Mouse (Mus musculus): ENCODE results near the gene Il25.
"Not testable (repeated sequence)": the region's sequence is repeated elsewhere in the genome, so short reads cannot be mapped to it uniquely, and the experiment has no call there.

Gene Il25

DNA sequence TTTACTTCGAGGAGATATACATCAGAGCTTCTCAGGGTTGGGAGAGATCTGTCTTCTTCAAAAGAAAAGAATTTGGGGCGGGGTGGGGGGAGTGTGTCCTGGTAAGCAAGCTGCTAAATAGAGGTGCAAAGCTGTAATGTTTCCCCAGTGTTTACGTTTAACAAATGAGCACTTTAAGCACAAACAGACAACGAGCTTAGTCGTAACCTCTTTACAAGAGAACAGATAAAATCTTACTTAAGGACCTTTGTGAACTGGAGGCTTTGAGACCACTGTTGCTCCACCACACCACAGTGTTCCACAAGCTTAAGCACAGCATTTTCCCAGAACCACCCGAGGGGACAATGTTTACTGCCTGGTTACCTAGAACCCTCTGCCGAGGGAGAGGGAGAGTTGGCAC is 5.2 kb upstream of the Il25 start:
- no peak for DNase-seq

- no peak for DNase-seq
Observed at GRCm38 (mm10) chr14:54929801-54930200, 2.7 kb upstream of the Il25 start.

- DNase-seq, result no peak
Observed at GRCm38 (mm10) chr14:54930431-54930830, 2.1 kb upstream of the Il25 start.

- DNase-seq, result no peak
Observed at GRCm38 (mm10) chr14:54935904-54936830, 3.7 kb downstream of the Il25 start, which contains the start of gene Cmtm5. Cmtm5 (plus strand) TSS chr14:54936261.

DNA sequence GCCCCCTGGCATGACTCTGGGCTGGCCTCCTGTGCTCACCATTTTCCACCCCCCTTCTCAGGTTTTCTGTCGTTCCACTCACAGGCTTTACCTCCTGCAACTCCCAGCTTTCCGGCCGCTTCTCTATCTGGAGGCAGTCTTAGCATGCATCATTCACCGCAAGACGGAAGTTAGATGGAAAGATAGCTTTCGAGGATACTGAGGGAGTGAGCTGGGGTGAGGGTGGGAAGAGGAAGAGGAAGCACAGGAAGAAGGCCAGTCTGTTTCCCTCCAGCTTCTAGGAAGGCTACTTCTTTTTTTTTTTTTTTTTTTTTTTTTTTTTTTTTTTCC is 4.3 kb downstream of the Il25 start:
- DNase-seq, result no peak

DNA sequence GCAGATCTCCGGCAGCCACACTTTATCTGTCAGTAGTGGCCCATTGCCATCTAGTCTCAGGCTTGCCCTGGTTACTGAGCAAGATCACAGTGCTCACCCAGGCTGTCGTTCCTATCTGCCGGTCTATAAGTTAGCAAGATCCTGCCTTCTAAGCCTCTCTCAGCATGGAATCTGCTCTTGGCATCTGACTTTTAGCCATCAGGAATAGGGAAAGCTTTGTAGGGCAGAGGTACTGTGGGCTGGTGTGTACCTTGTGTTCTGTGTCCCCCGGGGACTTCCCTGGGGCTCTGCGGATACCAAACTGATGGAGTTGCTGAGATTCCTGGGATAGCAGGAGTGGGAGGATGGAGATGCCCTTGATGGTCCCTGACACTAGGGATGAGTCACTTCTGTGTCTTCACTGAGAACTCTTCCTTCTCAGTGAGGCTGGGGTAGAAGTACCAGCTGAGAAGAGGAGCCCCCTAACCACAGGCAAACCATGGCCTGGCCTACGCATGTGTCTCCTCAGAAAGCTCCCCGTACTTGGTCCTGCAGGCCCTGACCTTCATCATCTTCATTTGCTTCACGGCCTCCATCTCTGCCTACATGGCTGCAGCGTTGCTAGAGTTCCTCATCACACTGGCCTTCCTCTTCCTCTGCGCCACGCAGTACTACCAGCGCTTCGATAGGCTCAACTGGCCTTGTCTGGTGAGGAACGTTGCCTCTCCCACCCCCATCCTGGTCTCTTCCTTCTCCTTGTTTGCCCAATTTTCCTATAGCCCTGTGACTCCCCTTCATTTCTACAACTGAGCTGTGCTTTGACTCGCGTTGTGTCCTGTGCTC is 5.1 kb downstream of the Il25 start:
- no peak for DNase-seq

GRCm38 (mm10) chr14:54938431-54939219 is 6.1 kb downstream of the Il25 start:
- no peak for DNase-seq

GRCm38 (mm10) chr14:54939434-54940175 is 7.1 kb downstream of the Il25 start:
- DNase-seq, result peak; percentile 58

GRCm38 (mm10) chr14:54940176-54940530 is 7.7 kb downstream of the Il25 start:
- no peak for DNase-seq

- no peak for DNase-seq
Observed at GRCm38 (mm10) chr14:54941024-54941978, 8.8 kb downstream of the Il25 start.

- DNase-seq, result no peak
Observed at GRCm38 (mm10) chr14:54942479-54942878, 10.0 kb downstream of the Il25 start.

- no peak for DNase-seq
Observed at GRCm38 (mm10) chr14:54943971-54944370, 11.5 kb downstream of the Il25 start.

DNA sequence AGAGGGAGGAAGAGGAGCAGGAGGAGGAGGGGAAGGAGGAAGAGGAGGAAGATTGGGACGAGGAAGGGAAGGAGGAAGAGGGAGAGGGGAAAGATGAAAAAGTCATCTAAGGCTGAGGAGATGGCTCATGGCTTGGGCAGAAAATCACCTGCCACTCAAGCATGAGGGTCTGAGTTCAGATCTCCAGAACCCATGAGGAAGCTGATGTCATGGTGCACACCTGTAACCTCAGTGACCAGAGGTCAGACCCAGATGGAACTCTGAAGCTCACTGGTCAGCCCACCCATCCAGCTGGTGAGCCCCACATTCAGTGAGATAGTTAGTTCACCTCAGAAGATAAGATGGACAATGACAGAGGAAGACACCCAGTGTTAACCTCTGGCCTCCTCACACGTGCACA is 12.4 kb downstream of the Il25 start:
- no peak for DNase-seq

DNA sequence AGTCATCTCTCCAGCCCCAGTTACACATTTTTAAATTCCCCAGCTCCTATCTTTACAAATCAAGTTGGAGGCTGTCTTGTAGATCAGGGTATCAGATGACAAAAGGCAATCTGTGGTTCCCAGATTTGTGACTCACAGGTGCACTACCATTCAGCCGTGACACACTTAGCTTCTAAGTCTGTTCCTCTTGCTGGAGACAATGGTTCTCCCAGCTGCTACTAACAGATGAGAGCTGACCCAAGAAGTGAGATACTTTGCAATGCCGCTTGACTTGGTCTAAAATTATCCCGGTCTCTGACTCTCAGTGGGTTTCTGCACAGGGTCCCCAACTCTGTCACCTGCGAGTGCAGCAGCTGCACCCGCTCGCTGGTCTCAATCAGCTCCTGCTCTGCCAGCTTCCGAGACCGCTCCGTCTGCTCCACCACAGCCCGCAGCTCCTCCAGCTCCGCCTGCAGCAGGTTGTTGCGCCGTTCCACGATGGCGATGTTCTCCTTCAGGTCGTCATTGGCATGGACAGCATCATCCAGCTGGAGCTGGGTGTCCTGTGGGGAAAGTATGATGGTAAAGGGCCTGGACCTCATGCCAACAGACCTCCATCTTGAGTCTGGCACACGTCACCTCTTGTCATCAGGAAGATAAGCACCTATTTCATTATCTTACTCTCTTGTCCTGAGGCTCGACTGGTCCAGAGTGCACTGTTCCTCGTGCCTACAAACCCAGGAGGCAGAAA is 13.6 kb downstream of the Il25 start:
- no peak for DNase-seq

- DNase-seq, result not testable (repeated sequence)
Observed at GRCm38 (mm10) chr14:54947008-54947407, 14.5 kb downstream of the Il25 start.

DNA sequence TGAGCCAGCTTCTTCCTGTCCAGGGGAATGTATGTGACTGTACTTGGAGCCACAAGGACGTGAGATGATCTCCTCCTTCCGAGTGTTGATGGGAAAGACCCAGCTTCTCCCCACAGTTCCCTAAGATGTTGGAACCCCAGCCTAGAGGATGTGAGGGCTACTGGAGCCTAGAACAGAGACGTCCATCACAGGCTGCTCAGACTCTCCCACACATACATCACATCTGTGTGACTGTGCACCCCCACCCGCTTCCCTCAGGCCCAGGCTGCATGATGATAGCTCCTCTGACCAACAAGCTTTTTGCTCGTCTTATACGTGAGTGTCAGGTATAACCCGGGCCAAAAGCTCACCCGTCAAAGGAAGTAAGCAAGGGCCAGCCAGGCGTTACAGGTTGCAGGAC is 16.3 kb downstream of the Il25 start:
- DNase-seq, result no peak

- no peak for DNase-seq
Observed at GRCm38 (mm10) chr14:54950493-54950892, 18.0 kb downstream of the Il25 start.

GRCm38 (mm10) chr14:54951587-54951986 is 19.1 kb downstream of the Il25 start:
- no peak for DNase-seq

- no peak for DNase-seq
Observed at GRCm38 (mm10) chr14:54953664-54954206, 21.2 kb downstream of the Il25 start.

GRCm38 (mm10) chr14:54954474-54954873 is 22.0 kb downstream of the Il25 start:
- DNase-seq, result no peak

Measured in cerebellum, adult 8-10 months (tissue).